Mouse (Mus musculus) embryonic fibroblast, embryonic 13.5 days (primary cell): ENCODE results near the gene Tulp3. TPM values are rescaled to one million over a fixed set of nuclear protein-coding genes. Genes with fewer than 3 reads are reported as not detected.
A peak's percentile ranks its signal among the peaks of the same experiment; 100 is the strongest.
"Not testable (repeated sequence)": the region's sequence is repeated elsewhere in the genome, so short reads cannot be mapped to it uniquely, and the experiment has no call there.

Experiments used
- H3K27ac ChIP-seq: 2 replicates; pipeline ENCODE4 v1.5.1; 2012; ENCODE audit warnings: low read length, control low read depth, inconsistent platforms; ENCODE audit not compliant: insufficient read depth
- H3K4me1 ChIP-seq: 2 replicates; pipeline ENCODE4 v1.6.1; 2011; ENCODE audit warnings: low read length; ENCODE audit not compliant: control insufficient read depth, insufficient read depth
- H3K4me3 ChIP-seq: 2 replicates; pipeline ENCODE4 v1.5.1; 2011; ENCODE audit warnings: mild to moderate bottlenecking, control low read depth, low read length; ENCODE audit not compliant: insufficient read depth
- CTCF ChIP-seq: IDR thresholded peaks from 2 replicates; pipeline ENCODE4 v1.5.1; 2011; ENCODE audit warnings: mild to moderate bottlenecking, control low read depth, low read length, moderate library complexity, borderline replicate concordance; ENCODE audit not compliant: insufficient read depth
- POLR2A ChIP-seq: IDR thresholded peaks from 2 replicates; pipeline ENCODE4 v1.6.1; 2011; ENCODE audit warnings: low read depth, mild to moderate bottlenecking, control low read depth, low read length, moderate library complexity
- polyA plus RNA-seq: library from polyadenylated mRNA; stranded (reverse); fragments of >200 nt; gene quantifications from 2 replicates; pipeline ENCODE4 v1.2.4, GENCODE M21; 2011; ENCODE audit warnings: low read depth; ENCODE audit not compliant: missing spikeins, insufficient read length

Tulp3 gene
- polyA plus RNA-seq, 1 experiment, result 56.8 TPM

GRCm38 (mm10) chr6:128381254-128381653 is 25.6 kb upstream of the Tulp3 start:
- H3K4me3 ChIP-seq, result no peak overlapping the region
- H3K4me1 ChIP-seq, result no peaks in the 10 kb centered on the region
- TF ChIP-seq POLR2A, result no peak
- TF ChIP-seq CTCF, result no peak
- no peak overlapping the region for H3K27ac ChIP-seq

GRCm38 (mm10) chr6:128380594-128381167 is 25.0 kb upstream of the Tulp3 start:
- not testable (repeated sequence) for H3K4me1 ChIP-seq, H3K27ac ChIP-seq, H3K4me3 ChIP-seq

- TF ChIP-seq POLR2A (no peak), CTCF (no peak)
- Histone ChIP-seq H3K27ac (no peak overlapping the region), H3K4me3 (no peak overlapping the region), H3K4me1 (no peaks in the 10 kb centered on the region)
These were observed 24.0 kb upstream of the Tulp3 start for GRCm38 (mm10) chr6:128379636-128380035.

- no peak overlapping the region for H3K27ac ChIP-seq
- no peaks in the 10 kb centered on the region for H3K4me1 ChIP-seq
- no peak overlapping the region for H3K4me3 ChIP-seq
- TF ChIP-seq CTCF (no peak), POLR2A (no peak)
These were observed 20.9 kb upstream of the Tulp3 start for GRCm38 (mm10) chr6:128376371-128377085.

GRCm38 (mm10) chr6:128375192-128375591 is 19.5 kb upstream of the Tulp3 start, which contains the start of the genes Tex52 and Gm44596:
Gene Tex52 (plus strand): TSS chr6:128375456.
Gene Gm44596 (plus strand): TSS chr6:128375503.
- H3K27ac ChIP-seq, result no peak within 1 kb of the TSS

GRCm38 (mm10) chr6:128370040-128370439 is 14.4 kb upstream of the Tulp3 start:
- Histone ChIP-seq H3K27ac (no peak overlapping the region), H3K4me3 (no peak overlapping the region), H3K4me1 (0 out of 2 replicates have a peak, but pooled peaks cover 3% of the 10 kb centered on the region)
- TF ChIP-seq POLR2A, result no peak
- TF ChIP-seq CTCF, result no peak

More at GRCm38 (mm10) chr6:128375192-128375591, 19.5 kb upstream of the Tulp3 start, which contains the start of the genes Tex52 and Gm44596:
- TF ChIP-seq POLR2A (no peak), CTCF (no peak)
- Histone ChIP-seq H3K4me3 (no peak within 1 kb of the TSS), H3K4me1 (no peaks in the 10 kb centered on the region)

GRCm38 (mm10) chr6:128366466-128366865 is 10.8 kb upstream of the Tulp3 start:
- no peak for TF ChIP-seq POLR2A
- no peak for TF ChIP-seq CTCF
- H3K4me1 ChIP-seq, result peaks cover 7% of the 10 kb centered on the region; the same call in 1 of the 2 replicates
- H3K4me3 ChIP-seq, result no peak overlapping the region
- no peak overlapping the region for H3K27ac ChIP-seq

GRCm38 (mm10) chr6:128364721-128365120 is 9.1 kb upstream of the Tulp3 start:
- TF ChIP-seq CTCF (no peak), POLR2A (0 out of 2 replicates have a peak, but pooled peaks have one; percentile 33)
- peaks cover 12% of the 10 kb centered on the region; the same call in 1 of the 2 replicates for H3K4me1 ChIP-seq
- H3K27ac ChIP-seq, result peak overlapping the region; percentile 70
- no peak overlapping the region for H3K4me3 ChIP-seq

GRCm38 (mm10) chr6:128363007-128363825 is 7.6 kb upstream of the Tulp3 start:
- Histone ChIP-seq H3K4me1 (peaks cover 12% of the 10 kb centered on the region; the same call in 1 of the 2 replicates), H3K4me3 (peak overlapping the region; percentile 98), H3K27ac (peak overlapping the region; percentile 65)
- TF ChIP-seq CTCF, result no peak
- TF ChIP-seq POLR2A, result no peak
